Mouse (Mus musculus) MEL-GATA-1-ER (cell line): ENCODE measurements around the gene Gm38100.

Experiments used
- DNase-seq: peaks from one replicate; pipeline ENCODE4 v3.0.0-alpha.2; 2012; ENCODE audit warnings: low read depth; ENCODE audit errors: extremely low read depth

The Gm38100 gene

DNA sequence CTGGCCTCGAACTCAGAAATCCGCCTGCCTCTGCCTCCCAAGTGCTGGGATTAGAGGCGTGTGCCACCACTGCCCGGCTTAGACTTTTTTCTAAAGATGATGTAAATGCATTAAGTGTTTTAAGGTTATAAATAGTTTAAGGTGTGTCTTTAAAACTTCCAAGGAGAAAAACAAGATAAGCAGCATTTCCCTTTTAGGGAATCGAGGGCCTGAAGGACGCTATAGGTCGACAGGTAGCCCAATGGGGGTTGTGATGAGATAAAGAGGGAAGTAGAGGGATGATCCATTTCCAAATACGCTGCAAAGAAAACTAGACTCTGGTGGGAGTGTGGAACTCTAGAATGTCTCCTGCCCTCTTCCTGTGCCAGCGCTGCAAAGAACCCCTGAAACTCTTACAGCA lies at the start of gene Gm38100:
Gm38100 (plus strand) TSS at position 301 of the 400 bp plus-strand sequence.
- DNase-seq: no peak

DNA sequence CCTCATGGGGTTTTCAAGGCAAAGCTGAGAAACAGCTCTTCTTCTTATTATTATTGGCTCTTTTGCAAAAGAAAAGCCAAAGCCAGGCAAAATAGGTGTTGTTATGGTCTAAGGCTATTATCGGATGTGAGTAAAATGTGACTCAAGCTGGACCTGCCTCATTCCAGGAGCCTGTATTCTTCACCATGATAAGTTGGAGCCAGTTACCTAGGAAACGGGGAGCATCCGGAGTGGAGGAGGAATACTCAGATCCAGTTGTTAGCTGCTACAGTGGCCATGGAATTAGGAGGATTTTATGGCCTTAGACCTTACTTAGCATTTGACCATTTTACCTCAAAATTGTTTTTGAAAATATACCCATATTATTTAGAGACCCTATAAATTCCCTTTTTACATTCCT lies 49.4 kb upstream of the Gm38100 start:
- DNase-seq: no peak

DNA sequence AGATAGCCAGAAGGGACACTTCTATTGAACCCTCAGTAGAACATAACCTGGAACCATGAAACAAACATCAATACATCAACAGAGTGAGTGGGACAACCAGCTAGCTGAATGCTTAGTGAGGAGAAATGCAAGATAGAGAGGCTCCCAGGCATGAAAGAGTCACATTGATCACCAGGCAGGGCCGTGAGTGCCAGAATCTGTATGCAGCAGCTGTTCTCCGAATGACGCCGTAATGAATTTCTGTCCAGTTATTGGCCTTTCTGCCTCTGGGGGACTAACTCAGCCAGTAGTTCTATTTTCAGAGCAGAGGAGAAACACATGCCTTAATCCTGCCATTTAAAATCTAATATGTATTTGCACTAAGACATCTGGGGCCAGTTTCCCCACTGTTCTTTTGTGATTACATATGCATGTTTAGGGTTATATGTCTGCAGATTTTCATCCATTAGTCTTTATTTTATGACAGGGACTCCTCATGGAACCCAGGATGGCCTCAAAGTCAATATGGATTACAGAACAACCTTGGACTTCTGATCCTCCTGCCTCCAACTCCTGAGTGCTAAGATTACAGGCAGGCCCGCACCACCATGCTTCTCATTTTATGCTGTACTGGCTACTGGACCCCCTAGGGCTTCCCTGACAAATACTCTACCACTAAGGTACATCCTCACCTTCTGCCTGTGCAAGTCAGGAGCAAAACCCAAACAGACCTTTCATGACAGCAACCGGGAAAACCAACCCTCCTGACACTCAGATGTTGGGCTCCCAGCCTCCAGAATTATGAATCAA lies 47.9 kb upstream of the Gm38100 start:
- DNase-seq: no peak

DNA sequence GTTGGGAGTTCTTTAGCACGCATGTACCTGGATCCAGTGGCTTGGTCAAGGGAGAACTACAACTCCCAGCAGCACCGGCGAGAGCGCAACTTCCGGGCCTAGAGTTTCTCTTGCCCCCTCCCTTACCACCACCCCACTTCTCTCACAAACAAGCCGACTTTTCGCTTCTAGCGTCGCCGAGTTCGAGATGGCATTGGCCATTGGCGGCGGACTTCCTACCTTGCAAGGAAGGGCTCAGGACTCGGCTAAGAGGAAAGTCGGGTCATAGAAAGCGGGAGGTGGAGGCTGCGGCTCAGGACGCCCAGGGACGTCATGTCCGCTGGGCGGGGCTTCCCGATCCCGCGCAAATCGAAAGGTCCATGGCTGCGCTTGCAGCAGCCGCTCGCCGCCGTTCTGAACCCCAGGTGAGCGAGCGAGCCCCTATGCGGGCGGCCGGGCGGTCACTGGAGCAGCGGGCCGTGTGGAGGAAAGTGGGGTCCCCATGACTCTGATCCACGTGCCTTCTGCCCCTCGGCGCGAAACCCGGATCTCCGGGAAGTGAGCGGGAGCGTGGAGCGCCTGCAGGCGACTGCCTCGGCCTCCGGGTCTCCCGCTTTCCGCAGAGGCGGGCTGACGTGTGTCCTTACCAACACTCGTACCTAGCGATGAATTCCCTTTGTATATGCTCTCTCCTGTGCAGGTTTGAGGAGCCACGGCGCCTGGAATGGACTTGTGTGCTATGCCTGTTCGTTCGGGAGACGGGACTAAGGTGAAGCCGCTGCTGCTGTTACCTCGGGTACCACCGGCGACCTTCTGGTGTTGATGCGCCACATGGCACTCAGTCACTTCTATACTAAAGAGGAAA lies 39.5 kb upstream of the Gm38100 start, which contains the start of gene Exo1:
Exo1 (plus strand) TSS at position 129 of the 844 bp plus-strand sequence.
- peak; percentile 75 for DNase-seq

DNA sequence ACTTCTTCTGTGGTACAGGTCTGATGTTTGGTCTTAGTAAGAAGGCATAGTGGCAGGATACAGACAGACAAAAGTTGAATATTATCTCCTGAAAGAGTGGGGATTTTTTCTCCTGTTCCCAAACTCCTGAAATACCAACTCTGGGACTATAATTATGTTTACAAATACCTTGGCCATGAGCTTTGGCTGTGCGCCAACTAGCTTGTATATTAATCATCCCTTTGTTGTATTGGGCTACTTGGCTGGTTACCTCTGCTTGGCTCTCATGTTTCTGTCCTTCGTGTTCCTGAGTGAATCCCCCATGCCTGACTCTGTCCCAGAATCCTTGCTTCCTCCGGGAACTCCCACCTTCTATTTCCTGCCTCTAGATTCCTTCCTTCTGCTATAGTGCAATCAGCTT lies 36.7 kb upstream of the Gm38100 start:
- DNase-seq: no peak

DNA sequence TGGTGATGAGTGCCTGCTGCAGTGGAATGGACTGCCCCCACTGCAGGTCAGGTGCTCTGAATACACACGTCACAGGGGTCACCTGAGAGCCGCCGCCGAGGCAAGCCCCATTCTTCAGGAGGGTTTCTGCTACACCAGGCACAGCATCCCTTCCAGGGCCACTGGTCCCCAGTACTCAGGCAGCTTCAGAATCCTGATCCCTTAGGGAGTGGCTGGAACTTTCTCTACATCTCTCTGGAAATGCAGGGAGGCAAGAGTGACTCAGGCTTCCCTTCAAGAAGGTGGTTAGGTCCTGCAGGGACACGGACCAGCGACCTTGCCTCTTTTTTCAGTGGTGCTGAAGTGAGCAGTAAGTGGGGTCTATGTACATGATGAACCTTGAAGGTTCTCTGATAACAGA lies 26.9 kb upstream of the Gm38100 start:
- DNase-seq: no peak

DNA sequence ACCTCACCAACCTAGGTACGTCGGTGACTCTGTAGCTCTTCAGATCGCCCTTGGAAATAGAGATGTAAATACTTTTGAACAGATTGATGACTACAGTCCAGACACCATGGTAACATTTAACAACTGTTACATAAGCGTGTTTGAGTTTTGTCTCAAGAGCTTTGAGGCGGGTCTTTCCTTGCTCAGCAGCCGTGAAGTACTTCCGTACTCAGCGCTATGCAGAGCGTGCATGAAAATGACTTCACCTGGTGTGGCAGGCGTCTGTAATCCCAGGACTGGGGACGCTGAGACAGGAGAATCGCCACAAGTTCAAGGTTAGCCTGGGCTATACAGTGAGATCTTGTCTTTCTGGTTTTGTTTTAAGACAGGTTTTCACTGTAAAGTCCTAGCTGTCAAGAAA lies 26.4 kb upstream of the Gm38100 start:
- no peak for DNase-seq

DNA sequence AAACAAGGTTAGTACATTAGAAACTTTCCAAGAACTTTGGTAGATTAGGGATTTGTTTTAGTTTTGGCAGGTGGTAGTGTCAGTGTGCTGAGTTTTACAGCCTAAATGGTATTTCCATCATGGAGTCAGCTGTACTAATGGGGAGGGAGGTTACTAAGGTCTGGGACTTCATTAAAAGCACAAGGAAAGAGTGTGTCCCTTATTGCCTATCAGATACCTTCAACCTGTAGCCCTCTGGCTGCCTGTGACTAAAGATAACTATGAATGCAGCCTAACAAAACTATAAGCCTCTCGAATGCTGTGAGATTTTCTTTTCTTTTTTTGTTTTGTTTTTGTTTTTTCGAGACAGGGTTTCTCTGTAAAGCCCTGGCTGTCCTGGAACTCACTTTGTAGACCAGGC lies 8.9 kb upstream of the Gm38100 start:
- DNase-seq: no peak

DNA sequence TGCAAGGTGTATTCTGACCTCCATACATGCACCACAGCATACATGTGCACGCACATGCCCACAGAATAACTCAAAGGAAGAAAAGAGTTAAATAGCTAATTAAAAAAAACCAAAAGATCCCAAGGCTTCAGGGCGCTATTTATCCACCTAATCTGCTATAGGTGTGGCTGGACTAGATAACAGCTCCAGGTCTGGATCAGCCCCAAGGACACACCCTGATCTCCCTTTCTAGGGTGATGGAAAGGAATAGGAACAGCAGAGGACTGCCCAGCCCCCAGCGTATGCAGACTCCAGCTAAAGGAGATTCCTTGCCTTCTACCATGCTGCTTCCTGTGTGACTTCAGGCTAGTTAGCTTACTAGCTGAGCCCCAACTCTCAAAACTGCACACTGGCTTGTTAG lies 8.1 kb upstream of the Gm38100 start:
- DNase-seq: no peak

DNA sequence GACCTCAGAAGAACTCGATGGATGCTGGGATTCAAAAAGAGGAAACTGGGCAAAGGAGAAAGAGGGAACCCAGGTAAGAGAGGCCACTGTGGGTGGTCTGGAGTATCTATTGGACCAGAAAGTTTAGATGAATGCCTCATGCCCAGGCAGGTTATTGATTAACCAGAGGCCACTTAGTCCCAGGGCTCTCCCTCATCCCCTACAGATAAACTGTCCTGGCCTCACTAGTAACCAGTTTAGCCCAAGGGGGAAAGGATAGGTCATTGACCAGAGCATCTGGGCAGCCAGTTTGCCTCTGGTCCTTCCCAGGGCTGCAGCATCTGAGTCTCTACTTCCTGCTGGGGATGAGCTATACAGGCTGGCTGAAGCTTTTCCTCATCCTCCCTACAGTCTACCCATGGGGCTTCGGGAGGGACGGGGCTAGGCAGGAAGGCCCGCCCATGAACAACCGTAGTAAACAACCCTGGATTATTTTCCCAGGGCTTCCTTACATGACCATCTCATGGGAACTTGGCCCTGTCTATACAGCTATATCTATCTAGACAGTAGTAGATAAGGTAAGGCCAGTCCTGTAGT lies 6.3 kb upstream of the Gm38100 start:
- DNase-seq: no peak

DNA sequence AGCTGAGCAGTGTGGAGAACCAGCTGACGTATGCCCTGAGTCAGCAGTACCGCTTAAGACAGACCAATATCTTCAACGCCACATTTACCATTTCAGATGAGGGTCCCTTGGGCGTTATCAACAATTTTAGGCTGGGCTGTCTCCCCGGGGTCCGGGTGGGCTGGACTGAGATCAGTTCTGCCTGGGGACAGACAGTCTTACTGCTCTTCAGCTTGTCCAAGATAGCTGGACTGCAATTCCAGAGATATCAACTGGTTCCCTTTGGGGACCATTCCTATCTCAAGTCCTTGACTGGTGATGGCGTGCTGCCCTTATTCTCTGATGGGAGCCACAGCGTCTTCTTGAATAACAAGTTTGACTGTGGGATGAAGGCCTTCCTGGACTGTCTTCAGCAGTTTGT lies 962 bp downstream of the Gm38100 start:
- no peak for DNase-seq

DNA sequence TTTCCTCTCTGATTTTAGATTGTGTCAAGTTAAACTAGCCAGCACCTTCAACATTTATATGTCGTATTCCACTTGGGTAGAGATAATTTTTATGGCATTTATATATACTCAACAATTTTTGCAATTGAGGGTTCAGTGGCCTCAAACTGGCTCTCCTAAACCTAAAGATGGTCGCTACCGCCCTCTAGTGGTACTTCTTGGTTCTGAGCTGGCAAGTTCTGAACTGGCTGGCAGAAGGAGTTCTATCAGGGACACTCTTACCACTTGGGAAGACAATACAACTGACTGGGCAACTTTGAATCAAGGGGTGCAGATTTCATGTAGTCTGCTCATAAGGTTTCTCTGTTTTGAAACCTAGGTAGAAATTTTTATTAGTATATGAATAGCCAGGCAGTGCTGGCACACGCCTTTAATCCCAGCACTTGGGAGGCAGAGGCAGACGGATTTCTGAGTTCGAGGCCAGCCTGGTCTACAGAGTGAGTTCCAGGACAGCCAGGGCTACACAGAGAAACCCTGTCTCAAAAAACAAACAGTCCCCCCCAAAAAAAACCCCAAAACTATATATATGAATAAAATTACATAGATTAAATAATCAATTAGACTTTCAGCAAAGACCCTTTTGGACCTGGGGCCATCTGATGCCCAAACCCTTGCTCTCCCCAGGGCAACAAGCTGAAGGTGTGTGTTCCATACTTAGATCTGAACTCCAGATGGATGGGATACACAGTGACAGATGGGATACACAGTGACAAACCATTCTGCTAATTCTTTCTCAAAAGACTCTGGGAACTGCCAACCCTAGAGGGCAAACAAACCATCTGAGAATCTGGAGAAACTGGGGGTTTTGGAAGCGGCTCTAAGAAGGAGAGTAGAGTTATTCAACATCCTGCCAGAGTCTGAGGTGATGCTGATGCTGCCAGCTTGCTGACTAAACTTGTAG lies 4.0 kb downstream of the Gm38100 start:
- DNase-seq: peak; percentile 30

DNA sequence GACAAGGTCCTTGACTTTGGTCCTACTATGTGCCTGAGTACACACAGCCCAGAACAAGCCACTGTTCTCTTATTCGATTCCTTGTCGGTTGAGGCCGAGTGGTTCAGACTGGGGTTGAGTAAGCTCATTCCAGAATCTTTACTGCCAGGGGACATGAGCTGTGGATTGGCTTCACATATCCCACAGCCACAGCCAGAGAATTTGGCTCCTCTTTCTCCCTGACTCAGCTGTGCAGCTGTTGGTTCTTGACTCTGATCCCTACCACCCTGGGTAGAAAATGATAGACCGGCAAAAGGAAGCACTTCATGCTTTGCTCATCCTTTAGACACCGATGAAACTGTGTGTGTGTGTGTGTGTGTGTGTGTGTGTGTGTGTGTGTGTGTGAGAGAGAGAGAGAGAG lies 11.3 kb downstream of the Gm38100 start:
- no peak for DNase-seq

DNA sequence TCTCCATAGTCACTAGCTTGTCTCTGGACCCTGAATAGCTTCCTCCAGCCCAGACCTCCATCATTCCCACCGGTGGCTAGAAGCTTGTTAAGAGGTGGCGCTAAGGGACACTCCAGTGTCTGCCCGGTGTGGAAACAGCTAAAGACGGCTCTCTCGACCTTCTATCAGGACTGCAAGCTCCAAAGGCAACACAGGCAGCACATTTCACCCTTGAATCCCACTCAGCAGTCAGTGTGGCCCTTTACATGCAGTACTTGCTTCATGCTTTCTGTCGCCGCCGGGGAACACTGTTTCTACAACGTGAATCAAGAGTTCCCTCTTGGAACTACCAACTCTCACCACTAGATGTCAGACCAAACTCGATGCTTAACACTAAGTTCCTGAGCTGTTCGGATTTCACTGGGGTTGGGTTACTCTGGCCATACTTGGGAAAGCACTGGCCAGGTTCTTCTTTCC lies 16.2 kb downstream of the Gm38100 start:
- DNase-seq: peak; percentile 62

DNA sequence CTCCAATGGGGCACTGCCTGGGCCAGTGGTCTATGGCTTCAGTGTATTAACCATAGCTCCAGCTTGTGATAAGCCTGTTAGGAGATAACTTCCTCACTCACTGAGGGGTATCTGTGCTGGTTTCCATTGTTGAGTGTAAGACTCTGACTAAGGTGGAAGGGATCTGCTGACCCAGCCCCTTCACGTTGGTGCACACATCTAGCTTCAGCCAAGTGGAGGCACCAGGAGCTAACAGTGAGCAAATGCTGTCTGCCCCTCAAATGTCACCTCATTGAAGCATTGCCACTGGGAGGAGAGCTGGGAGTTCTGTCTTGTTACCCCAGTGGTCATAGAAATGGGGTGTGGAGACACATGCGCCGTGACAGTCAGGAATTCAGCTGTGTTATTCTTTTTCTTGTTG lies 18.6 kb downstream of the Gm38100 start:
- DNase-seq: no peak

DNA sequence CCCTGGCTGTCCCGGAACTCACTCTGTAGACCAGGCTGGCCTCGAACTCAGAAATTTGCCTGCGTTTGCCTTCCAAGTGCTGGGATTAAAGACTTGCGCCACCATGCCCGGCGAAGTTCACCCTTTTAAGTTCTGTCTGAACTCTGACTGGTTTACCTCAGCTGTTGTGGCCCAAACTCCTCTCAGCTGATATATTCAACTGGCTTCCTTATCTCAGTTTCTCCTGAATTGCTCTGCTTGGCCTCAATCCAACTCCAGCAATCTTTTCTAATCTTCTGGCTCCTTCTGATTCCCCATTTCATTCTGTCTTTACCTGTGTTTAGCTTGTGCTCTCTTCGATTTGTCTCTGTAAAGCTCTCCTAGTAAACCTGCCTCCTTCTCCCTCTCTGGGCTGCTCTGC lies 23.0 kb downstream of the Gm38100 start:
- DNase-seq: no peak

DNA sequence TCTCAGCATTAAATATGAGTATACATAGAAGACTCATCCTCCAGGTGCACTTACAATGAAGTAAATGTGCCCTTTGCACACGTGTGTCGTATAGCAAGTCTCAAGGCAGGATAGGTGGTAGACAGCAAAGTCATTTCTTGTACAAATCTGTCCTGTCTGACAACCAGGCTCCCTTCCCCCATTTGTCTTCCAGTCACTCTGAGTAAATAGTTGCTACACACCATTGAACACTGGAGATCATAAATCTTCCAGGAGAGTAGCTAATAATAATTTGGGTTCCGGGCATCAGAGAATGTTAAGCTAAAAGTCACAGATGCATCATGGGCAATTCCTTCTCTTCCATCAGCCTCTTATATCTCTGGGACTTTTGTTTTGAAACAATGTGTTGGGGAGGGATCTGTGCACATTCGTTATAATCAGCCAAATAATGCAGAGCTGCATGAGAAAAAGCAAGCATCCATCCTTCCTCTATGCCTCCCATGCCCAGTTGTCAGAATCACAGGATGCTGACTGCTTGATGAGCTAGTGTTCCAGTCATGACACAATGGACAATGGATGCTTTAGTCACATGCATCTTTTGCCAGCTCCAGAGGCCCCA lies 26.7 kb downstream of the Gm38100 start:
- no peak for DNase-seq

DNA sequence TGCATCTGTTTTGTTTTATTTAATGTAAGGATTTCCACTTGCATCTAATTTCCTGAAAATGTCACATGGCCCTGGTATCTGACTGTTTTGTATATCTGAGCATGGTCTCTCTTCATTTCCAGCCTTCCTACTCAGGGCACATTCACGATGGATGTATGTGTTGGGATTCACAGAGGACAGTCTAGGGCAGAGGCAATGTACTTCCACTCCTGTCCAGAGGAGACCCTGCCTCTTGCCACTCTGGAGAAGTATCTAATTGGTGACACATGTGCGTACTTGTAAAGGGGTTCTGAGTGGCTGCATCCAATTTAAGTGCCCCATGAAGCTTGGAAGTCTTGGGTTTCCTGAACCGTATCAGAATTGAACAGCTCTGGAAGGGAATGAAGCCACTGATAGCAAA lies 30.3 kb downstream of the Gm38100 start:
- DNase-seq: no peak

DNA sequence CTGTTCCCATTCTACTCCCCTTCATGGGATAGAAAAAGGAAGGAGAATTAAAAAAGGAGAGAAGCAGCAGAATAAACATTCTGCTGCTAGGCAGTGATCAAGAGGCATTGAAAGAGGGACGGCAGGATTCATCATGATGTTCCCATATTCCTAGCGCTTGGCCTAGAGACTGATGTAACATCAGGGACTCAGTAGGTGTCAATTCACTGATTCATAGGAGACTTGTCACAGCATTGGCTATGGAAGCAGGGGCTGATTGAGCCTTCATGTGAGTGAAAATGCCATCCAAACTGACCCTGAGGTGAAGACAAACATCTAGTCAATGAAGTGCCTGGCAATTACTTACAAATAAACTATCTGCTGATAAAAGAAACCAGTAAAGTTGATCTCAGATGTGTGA lies 30.7 kb downstream of the Gm38100 start:
- DNase-seq: no peak

DNA sequence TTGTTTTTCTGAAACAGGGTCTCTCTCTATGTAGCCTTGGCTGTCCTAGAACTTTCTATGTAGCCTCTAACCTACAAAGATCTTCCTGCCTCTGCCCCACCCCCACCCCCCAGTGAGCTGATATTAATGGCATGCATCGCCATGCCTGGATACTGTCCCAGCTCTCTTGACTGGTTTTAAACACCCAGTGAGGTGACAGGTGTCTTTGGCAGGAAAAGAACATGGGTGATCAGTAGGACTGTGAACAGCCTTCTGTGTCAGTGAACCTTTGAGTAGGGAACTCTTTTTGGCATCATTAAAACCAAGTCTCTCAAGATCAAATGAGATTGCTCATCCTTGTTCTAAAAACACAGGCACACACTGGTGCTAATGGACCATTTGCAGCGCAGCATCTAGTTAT lies 41.7 kb downstream of the Gm38100 start:
- no peak for DNase-seq
